17 mouse cellular contexts compared by ENCODE assay signal in the genomic region with DNA sequence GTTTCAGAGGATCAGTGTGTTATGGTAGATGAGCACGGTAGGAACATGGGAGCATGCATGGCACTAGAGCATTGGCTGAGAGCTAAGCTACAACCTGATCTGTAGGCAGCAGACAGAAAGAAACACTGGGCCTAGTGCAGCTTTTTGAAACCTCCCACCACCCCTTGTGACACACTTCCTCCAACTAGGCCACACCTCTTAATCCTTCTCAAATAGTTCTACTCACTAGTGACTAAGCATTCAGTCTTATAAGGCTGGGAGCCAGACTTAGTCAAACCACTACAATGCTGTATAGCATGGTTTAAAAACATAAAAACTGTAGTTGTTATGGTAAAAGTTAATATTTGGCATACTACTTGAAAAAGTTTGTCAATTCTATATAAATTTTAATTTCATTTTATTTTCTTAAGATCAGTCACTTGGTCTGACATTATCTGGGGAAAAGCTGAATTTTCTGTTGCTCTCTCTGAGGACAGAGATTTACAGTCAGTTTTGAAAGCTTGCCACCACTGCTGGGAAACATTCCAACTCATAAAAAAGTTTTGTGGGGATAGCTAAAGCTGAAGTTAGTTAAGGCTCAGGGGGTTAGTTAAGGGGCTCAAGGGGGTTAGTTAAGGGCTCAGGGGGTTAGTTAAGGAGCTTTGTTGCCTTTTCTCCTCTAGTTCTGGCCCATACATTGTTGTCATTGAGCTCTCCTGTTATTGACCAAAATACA. TPM values are rescaled to one million over a fixed set of nuclear protein-coding genes. Genes with fewer than 3 reads are reported as not detected.
DNase-seq lines count a peak whose midpoint lies in the region; ATAC-seq and TF ChIP-seq lines count a peak whose summit lies in the region.
"Had no signal": no experiment of that assay in that cellular context is flagged by ENCODE, and none has a peak within 500 bp of the region (broad histone marks: within the 10 kb centered on the region; RNA-seq: fewer than 3 reads in every experiment).

No protein-coding gene starts in this region.

- no peak overlapping the region for H3K9ac ChIP-seq in limb, embryonic 14.5 days (ENCODE audit: low read depth, low read length, severe bottlenecking)
- H3K9ac ChIP-seq: forebrain, postnatal 0 days; heart, embryonic 13.5 days; liver, embryonic 13.5 days had no signal

- intact Hi-C loops in heart, postnatal 10 days (cut with DNase I), result no loop called here
- intact Hi-C loops in heart, postnatal 25 days (cut with DNase I), result no loop called here

- H3K4me2 ChIP-seq in limb, embryonic 14.5 days (replicated peaks; ENCODE audit: low read depth, low read length, severe bottlenecking), result 0 out of 2 replicates have a peak overlapping the region, but pooled peaks have one; percentile 2
- H3K4me2 ChIP-seq: heart, embryonic 13.5 days; liver, embryonic 13.5 days had no signal

- peaks cover 12% of the 10 kb centered on the region; the same call in 1 of the 2 replicates for H3K4me1 ChIP-seq in limb, embryonic 14.5 days (ENCODE audit: control insufficient read depth, insufficient read depth, low read length)

- no peaks in the 10 kb centered on the region for H3K27me3 ChIP-seq in limb, embryonic 14.5 days (ENCODE audit: control insufficient read depth, insufficient read depth, low read length)
- H3K27me3 ChIP-seq: CH12.LX; heart, embryonic 13.5 days; liver, embryonic 13.5 days had no signal

- H3K9me3 ChIP-seq in limb, embryonic 14.5 days (ENCODE audit: control insufficient read depth, low read length), result no peaks in the 10 kb centered on the region; the same call in 1 of the 2 replicates
- H3K9me3 ChIP-seq: liver, embryonic 13.5 days had no signal

- no peak overlapping the region for H3K4me3 ChIP-seq in limb, embryonic 14.5 days (replicated peaks; ENCODE audit: low read length)
- H3K4me3 ChIP-seq: erythroblast, embryonic 14.5 days; heart, embryonic 13.5 days; left cerebral cortex, adult 2 months; liver, embryonic 13.5 days had no signal

- no peak overlapping the region for H3K27ac ChIP-seq in limb, embryonic 14.5 days (replicated peaks; ENCODE audit: low read depth, low read length)
- H3K27ac ChIP-seq: heart, embryonic 13.5 days; left cerebral cortex, adult 2 months; liver, embryonic 13.5 days had no signal

- peak; percentile 55 to 63 for DNase-seq in heart, postnatal 10 days
- no peak for DNase-seq in heart, postnatal 25 days (ENCODE audit: low spot score)
- DNase-seq in ovary, postnatal 10 days (ENCODE audit: low spot score), result peak; percentile 43
- DNase-seq in ovary, adult 18-20 months (ENCODE audit: low spot score), result no peak
- DNase-seq in adrenal gland, postnatal 25 days, result peak; percentile 52
- DNase-seq in limb, embryonic 14.5 days (ENCODE audit: low spot score), result peak; percentile 60
- DNase-seq in natural killer cell, adult 2 months (ENCODE audit: low spot score in 2 of 2), result no peak
- DNase-seq: cerebellum, adult 2 months; forebrain, postnatal 0 days; liver, embryonic 13.5 days; right cerebral cortex, postnatal 25 days had no signal

- peak; percentile 50; the same call in 1 of the 2 replicates for ATAC-seq in limb, embryonic 14.5 days (ENCODE audit: low FRiP score, low read depth)
- ATAC-seq: forebrain, postnatal 0 days; hindbrain, embryonic 16.5 days had no signal

- H3K36me3 ChIP-seq in limb, embryonic 14.5 days (ENCODE audit: control insufficient read depth, insufficient read depth, low read length), result peaks cover 14% of the 10 kb centered on the region; the same call in 1 of the 2 replicates
- H3K36me3 ChIP-seq: liver, embryonic 13.5 days had no signal

- TF ChIP-seq POLR2A in limb, embryonic 14.5 days (IDR thresholded peaks at IDR 0.05; ENCODE audit: borderline replicate concordance, extremely low read depth, insufficient read depth, insufficient read length), result no peak

- WGBS in limb, embryonic 14.5 days, result 100% methylated on average over 1 of the region's 1 CpGs

RNA-seq across cellular contexts. Expression of a gene that starts 7.0 kb away (rescaled TPM):
- 10 to 100 TPM; 15.1 to 17.0 TPM for total RNA-seq in heart, postnatal 10 days (2021)
- 10 to 100 TPM in 1 of 2 experiments, 1 to 10 TPM in 1; 8.2 to 10.4 TPM for total RNA-seq in heart, postnatal 25 days (2021)
- total RNA-seq in adrenal gland, postnatal 25 days (2021), result 17.2 and 17.5 TPM in 2 replicates
- 57.0 and 59.1 TPM in 2 replicates for polyA plus RNA-seq in limb, embryonic 14.5 days (2012; rRNA removed)
- 59.6 and 71.0 TPM in 2 replicates for polyA plus RNA-seq in limb, embryonic 14.5 days (2014; fragmentation: Nextera tagmentation; extraction: Ambion mirVana)
- total RNA-seq: neutrophil, adult 5-6 weeks had no signal
- polyA plus RNA-seq: erythroblast, embryonic 14.5 days had no signal

RNA-seq across cellular contexts. Expression of a gene that starts 9.2 kb away (rescaled TPM):
- 10 to 100 TPM; 12.4 to 12.9 TPM for total RNA-seq in heart, postnatal 10 days (2021)
- total RNA-seq in heart, postnatal 25 days (2021), result 10 to 100 TPM; 10.6 TPM
- total RNA-seq in adrenal gland, postnatal 25 days (2021), result 19.4 and 20.1 TPM in 2 replicates
- polyA plus RNA-seq in limb, embryonic 14.5 days (2012; rRNA removed), result 12.6 and 15.5 TPM in 2 replicates
- polyA plus RNA-seq in limb, embryonic 14.5 days (2014; fragmentation: Nextera tagmentation; extraction: Ambion mirVana), result 14.0 and 15.5 TPM in 2 replicates

RNA-seq across cellular contexts. Expression of a gene that starts 37.9 kb away (rescaled TPM):
- 1 to 10 TPM; 8.3 to 9.3 TPM for total RNA-seq in heart, postnatal 10 days (2021)
- total RNA-seq in heart, postnatal 25 days (2021), result 10 to 100 TPM in 1 of 2 experiments, 1 to 10 TPM in 1; 9.2 to 12.0 TPM
- total RNA-seq in adrenal gland, postnatal 25 days (2021), result 30.7 and 36.1 TPM in 2 replicates
- polyA plus RNA-seq in limb, embryonic 14.5 days (2012; rRNA removed), result 6.3 and 8.9 TPM in 2 replicates
- polyA plus RNA-seq in limb, embryonic 14.5 days (2014; fragmentation: Nextera tagmentation; extraction: Ambion mirVana), result 8.0 and 9.6 TPM in 2 replicates
- total RNA-seq: CH12.LX; neutrophil, adult 5-6 weeks had no signal
- polyA plus RNA-seq: erythroblast, embryonic 14.5 days had no signal

Comparison
In these comparisons a context has a peak if more than half of its experiments do, and no peak if none do; other contexts are left out.
1. DNase-seq: peak in heart, postnatal 10 days (2 of 2), ovary, postnatal 10 days (single experiment), adrenal gland, postnatal 25 days (single experiment) and limb, embryonic 14.5 days (single experiment); none in heart, postnatal 25 days (single experiment), ovary, adult 18-20 months (single experiment) and natural killer cell, adult 2 months (0 of 2).